Mouse (Mus musculus): ENCODE measurements around the gene Smpd3.

The Smpd3 gene

GRCm38 (mm10) chr8:106262343-106262742, 75.4 kb downstream of the Smpd3 start:
- in situ Hi-C loops (cut with MboI; ENCODE audit: low pct_unique_long_range_greater_than_20kb in 1 of 2, low sequenced_read_pairs in 2 of 2, unreplicated experiment in 1 of 2): no loop called here

- in situ Hi-C loops (cut with MboI; ENCODE audit: low pct_unique_long_range_greater_than_20kb in 1 of 2, low sequenced_read_pairs in 2 of 2, unreplicated experiment in 1 of 2): no loop called here
Observed at GRCm38 (mm10) chr8:106260894-106261293, 76.9 kb downstream of the Smpd3 start.

- in situ Hi-C loops (cut with MboI; ENCODE audit: low pct_unique_long_range_greater_than_20kb in 1 of 2, low sequenced_read_pairs in 2 of 2, unreplicated experiment in 1 of 2): no loop called here
Observed at GRCm38 (mm10) chr8:106259579-106260255, 78.1 kb downstream of the Smpd3 start.

- in situ Hi-C loops (cut with MboI; ENCODE audit: low pct_unique_long_range_greater_than_20kb in 1 of 2, low sequenced_read_pairs in 2 of 2, unreplicated experiment in 1 of 2): no loop called here
Observed at GRCm38 (mm10) chr8:106258169-106258568, 79.6 kb downstream of the Smpd3 start.

- in situ Hi-C loops (cut with MboI; ENCODE audit: low pct_unique_long_range_greater_than_20kb in 1 of 2, low sequenced_read_pairs in 2 of 2, unreplicated experiment in 1 of 2): no loop called here
Observed at GRCm38 (mm10) chr8:106250186-106250585, 87.6 kb downstream of the Smpd3 start.

GRCm38 (mm10) chr8:106237106-106237505, 100.7 kb downstream of the Smpd3 start:
- in situ Hi-C loops (cut with MboI; ENCODE audit: low pct_unique_long_range_greater_than_20kb in 1 of 2, low sequenced_read_pairs in 2 of 2, unreplicated experiment in 1 of 2): no loop called here

- in situ Hi-C loops (cut with MboI; ENCODE audit: low pct_unique_long_range_greater_than_20kb in 1 of 2, low sequenced_read_pairs in 2 of 2, unreplicated experiment in 1 of 2): no loop called here
Observed at GRCm38 (mm10) chr8:106234567-106235261, 103.1 kb downstream of the Smpd3 start.

GRCm38 (mm10) chr8:106232751-106233150, 105.0 kb downstream of the Smpd3 start:
- in situ Hi-C loops (cut with MboI; ENCODE audit: low pct_unique_long_range_greater_than_20kb in 1 of 2, low sequenced_read_pairs in 2 of 2, unreplicated experiment in 1 of 2): no loop called here

- in situ Hi-C loops (cut with MboI; ENCODE audit: low pct_unique_long_range_greater_than_20kb in 1 of 2, low sequenced_read_pairs in 2 of 2, unreplicated experiment in 1 of 2): no loop called here
Observed at GRCm38 (mm10) chr8:106231536-106231935, 106.3 kb downstream of the Smpd3 start.

GRCm38 (mm10) chr8:106226589-106226988, 111.2 kb downstream of the Smpd3 start:
- in situ Hi-C loops (cut with MboI; ENCODE audit: low pct_unique_long_range_greater_than_20kb in 1 of 2, low sequenced_read_pairs in 2 of 2, unreplicated experiment in 1 of 2): no loop called here

- in situ Hi-C loops (cut with MboI; ENCODE audit: low pct_unique_long_range_greater_than_20kb in 1 of 2, low sequenced_read_pairs in 2 of 2, unreplicated experiment in 1 of 2): no loop called here
Observed at GRCm38 (mm10) chr8:106219620-106220019, 118.2 kb downstream of the Smpd3 start.

- in situ Hi-C loops (cut with MboI; ENCODE audit: low pct_unique_long_range_greater_than_20kb in 1 of 2, low sequenced_read_pairs in 2 of 2, unreplicated experiment in 1 of 2): no loop called here
Observed at GRCm38 (mm10) chr8:106213959-106214358, 123.8 kb downstream of the Smpd3 start.

- in situ Hi-C loops (cut with MboI; ENCODE audit: low pct_unique_long_range_greater_than_20kb in 1 of 2, low sequenced_read_pairs in 2 of 2, unreplicated experiment in 1 of 2): no loop called here
Observed at GRCm38 (mm10) chr8:106211421-106211820, 126.4 kb downstream of the Smpd3 start.

GRCm38 (mm10) chr8:106210821-106211345, 126.9 kb downstream of the Smpd3 start, which contains the start of the genes Slc7a6os and Prmt7:
TSS of gene Slc7a6os (minus strand) at chr8:106210935.
TSS of gene Prmt7 (plus strand) at chr8:106210936.
- in situ Hi-C loops (cut with MboI; ENCODE audit: low pct_unique_long_range_greater_than_20kb in 1 of 2, low sequenced_read_pairs in 2 of 2, unreplicated experiment in 1 of 2): no loop called here

GRCm38 (mm10) chr8:106210035-106210731, 127.6 kb downstream of the Smpd3 start:
- in situ Hi-C loops (cut with MboI; ENCODE audit: low pct_unique_long_range_greater_than_20kb in 1 of 2, low sequenced_read_pairs in 2 of 2, unreplicated experiment in 1 of 2): no loop called here
